ENCODE assay signal across 21 mouse cellular contexts in the genomic region with DNA sequence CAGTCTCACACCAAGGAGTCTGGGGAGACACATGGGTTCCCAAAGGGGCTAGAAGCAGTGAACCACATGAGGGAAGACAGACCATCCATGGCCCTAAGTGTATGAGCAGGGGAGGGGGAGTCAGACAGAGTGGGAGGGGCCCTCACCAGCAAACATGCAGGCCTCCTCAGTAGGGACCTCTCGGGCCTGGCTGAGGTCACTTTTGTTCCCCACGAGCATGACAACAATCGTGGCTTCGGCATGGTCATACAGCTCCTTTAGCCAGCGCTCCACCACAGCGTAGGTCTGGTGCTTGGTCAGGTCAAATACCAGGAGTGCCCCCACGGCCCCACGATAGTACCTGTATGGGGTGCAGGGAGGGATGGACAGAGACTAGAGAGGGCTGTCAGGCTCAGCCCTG. TPM values are rescaled to one million over a fixed set of nuclear protein-coding genes. Genes with fewer than 3 reads are reported as not detected.
DNase-seq lines count a peak whose midpoint lies in the region; ATAC-seq and TF ChIP-seq lines count a peak whose summit lies in the region.
"Had no signal": no experiment of that assay in that cellular context is flagged by ENCODE, and none has a peak within 500 bp of the region (broad histone marks: within the 10 kb centered on the region; RNA-seq: fewer than 3 reads in every experiment).

No protein-coding gene starts in this region.

- TF ChIP-seq CTCF in lung, postnatal 0 days (IDR thresholded peaks at IDR 0.05): no peak

- no peak for ATAC-seq in hindbrain, embryonic 13.5 days (ENCODE audit: low FRiP score)
- ATAC-seq in hindbrain, embryonic 14.5 days (ENCODE audit: low FRiP score): no peak
- ATAC-seq in lung, postnatal 0 days: no peak
- no peak for ATAC-seq in erythroid progenitor cell, adult 5-6 weeks (replicated peaks; ENCODE audit: low FRiP score, poor library complexity, severe bottlenecking)
- ATAC-seq: forebrain, postnatal 0 days; hindbrain, embryonic 16.5 days had no signal

- H3K27me3 ChIP-seq in hindbrain, embryonic 13.5 days: no peaks in the 10 kb centered on the region
- no peaks in the 10 kb centered on the region for H3K27me3 ChIP-seq in hindbrain, embryonic 14.5 days (ENCODE audit: control insufficient read depth, insufficient read depth, low read length)
- H3K27me3 ChIP-seq in lung, postnatal 0 days (replicated peaks; ENCODE audit: insufficient read depth, low read length): no peaks in the 10 kb centered on the region
- H3K27me3 ChIP-seq: embryonic facial prominence, embryonic 12.5 days; heart, embryonic 15.5 days had no signal

- TF ChIP-seq EP300 in lung, postnatal 0 days (IDR thresholded peaks at IDR 0.05): no peak

- no peak overlapping the region for H3K4me2 ChIP-seq in hindbrain, embryonic 13.5 days
- no peak overlapping the region for H3K4me2 ChIP-seq in hindbrain, embryonic 14.5 days (replicated peaks)
- H3K4me2 ChIP-seq in lung, postnatal 0 days (replicated peaks; ENCODE audit: low read depth, low read length): no peak overlapping the region
- H3K4me2 ChIP-seq: embryonic facial prominence, embryonic 12.5 days; heart, embryonic 11.5 days; heart, embryonic 15.5 days had no signal

- H3K9me3 ChIP-seq in hindbrain, embryonic 13.5 days: no peaks in the 10 kb centered on the region
- H3K9me3 ChIP-seq in hindbrain, embryonic 14.5 days (ENCODE audit: control insufficient read depth, low read length): no peaks in the 10 kb centered on the region
- no peaks in the 10 kb centered on the region for H3K9me3 ChIP-seq in lung, postnatal 0 days (ENCODE audit: low read length)
- H3K9me3 ChIP-seq: embryonic facial prominence, embryonic 12.5 days; heart, embryonic 15.5 days had no signal

- H3K27ac ChIP-seq in hindbrain, embryonic 13.5 days: peak overlapping the region; percentile 40
- no peak overlapping the region for H3K27ac ChIP-seq in hindbrain, embryonic 14.5 days
- no peak overlapping the region for H3K27ac ChIP-seq in lung, postnatal 0 days (ENCODE audit: low read length)
- H3K27ac ChIP-seq: heart, adult 2 months; heart, embryonic 15.5 days had no signal

- peaks cover 40% of the 10 kb centered on the region for H3K4me1 ChIP-seq in hindbrain, embryonic 13.5 days (replicated peaks)
- peaks cover 25% of the 10 kb centered on the region for H3K4me1 ChIP-seq in hindbrain, embryonic 14.5 days (replicated peaks; ENCODE audit: control insufficient read depth, insufficient read depth, low read length)
- H3K4me1 ChIP-seq in lung, postnatal 0 days (ENCODE audit: insufficient read depth, low read depth, low read length): no peaks in the 10 kb centered on the region

- DNase-seq in hindbrain, embryonic 14.5 days (ENCODE audit: low spot score): no peak
- DNase-seq in lung, postnatal 0 days (ENCODE audit: low spot score): peak; percentile 4
- DNase-seq in lung, postnatal 25 days (ENCODE audit: low spot score): no peak
- peak; percentile 10 for DNase-seq in thymus, postnatal 4 days
- DNase-seq in thymus, adult 18-20 months: no peak
- DNase-seq: adrenal gland, adult 2 months; adrenal gland, postnatal 25 days; cerebellum, adult 2 months; forebrain, postnatal 0 days; gastrocnemius, postnatal 14 days; heart, adult 2 months; heart, postnatal 14 days had no signal

- no peak overlapping the region; the same call in 1 of the 2 replicates for H3K9ac ChIP-seq in hindbrain, embryonic 13.5 days
- H3K9ac ChIP-seq in hindbrain, embryonic 14.5 days: no peak overlapping the region
- no peak overlapping the region for H3K9ac ChIP-seq in lung, postnatal 0 days (replicated peaks; ENCODE audit: low read depth)
- H3K9ac ChIP-seq: embryonic facial prominence, embryonic 12.5 days; forebrain, postnatal 0 days; heart, embryonic 15.5 days had no signal

- 79% methylated on average over 8 of the region's 8 CpGs for WGBS in hindbrain, embryonic 13.5 days
- 82% methylated on average over 8 of the region's 8 CpGs for WGBS in hindbrain, embryonic 14.5 days
- 75% methylated on average over 8 of the region's 8 CpGs for WGBS in lung, postnatal 0 days

- no peak overlapping the region for H3K4me3 ChIP-seq in hindbrain, embryonic 13.5 days
- no peak overlapping the region for H3K4me3 ChIP-seq in hindbrain, embryonic 14.5 days (replicated peaks; ENCODE audit: low read length)
- H3K4me3 ChIP-seq in lung, postnatal 0 days (ENCODE audit: low read depth, low read length): no peak overlapping the region
- H3K4me3 ChIP-seq: embryonic facial prominence, embryonic 12.5 days; heart, adult 2 months; heart, embryonic 15.5 days had no signal

- H3K36me3 ChIP-seq in hindbrain, embryonic 13.5 days: peaks cover 23% of the 10 kb centered on the region
- peaks cover 30% of the 10 kb centered on the region for H3K36me3 ChIP-seq in hindbrain, embryonic 14.5 days (replicated peaks; ENCODE audit: control insufficient read depth, insufficient read depth)
- H3K36me3 ChIP-seq in lung, postnatal 0 days (ENCODE audit: insufficient read depth, low read length): no peaks in the 10 kb centered on the region

RNA-seq across cellular contexts. Expression of gene Rab25, which starts 4.9 kb away (rescaled TPM):
- polyA plus RNA-seq in hindbrain, embryonic 13.5 days (2015; fragmentation: Nextera tagmentation; extraction: Ambion mirVana): not detected in 2 replicates
- polyA plus RNA-seq in hindbrain, embryonic 14.5 days (2014; fragmentation: Nextera tagmentation; extraction: Ambion mirVana): 0.20 TPM in 1 of 2 replicates, not detected in the other
- 61.4 and 61.8 TPM in 2 replicates for polyA plus RNA-seq in lung, postnatal 0 days (2015; fragmentation: Nextera tagmentation; extraction: Ambion mirVana)
- not detected in 2 replicates for total RNA-seq in erythroid progenitor cell, adult 5-6 weeks (2015; ENCODE audit: low replicate concordance)
- not detected in 2 replicates for total RNA-seq in erythroid progenitor cell, adult 5-6 weeks (2017; ENCODE audit: low replicate concordance)
- total RNA-seq: adrenal gland, adult 2 months; adrenal gland, postnatal 25 days; common myeloid progenitor, adult 5-6 weeks; forebrain, postnatal 0 days; gastrocnemius, adult 18-20 months; gastrocnemius, postnatal 14 days; heart, adult 2 months; hematopoietic stem cell, adult 5-6 weeks had no signal
- polyA plus RNA-seq: forebrain, postnatal 0 days; heart, embryonic 11.5 days; hindbrain, embryonic 16.5 days had no signal

RNA-seq across cellular contexts. Expression of gene Lamtor2, which starts 9.7 kb away (rescaled TPM):
- 179 and 182 TPM in 2 replicates for polyA plus RNA-seq in hindbrain, embryonic 13.5 days (2015; fragmentation: Nextera tagmentation; extraction: Ambion mirVana)
- 102 and 107 TPM in 2 replicates for polyA plus RNA-seq in hindbrain, embryonic 14.5 days (2014; fragmentation: Nextera tagmentation; extraction: Ambion mirVana)
- 138 and 143 TPM in 2 replicates for polyA plus RNA-seq in lung, postnatal 0 days (2015; fragmentation: Nextera tagmentation; extraction: Ambion mirVana)
- total RNA-seq in erythroid progenitor cell, adult 5-6 weeks (2015; ENCODE audit: low replicate concordance): 9.0 and 12.6 TPM in 2 replicates
- total RNA-seq in erythroid progenitor cell, adult 5-6 weeks (2017; ENCODE audit: low replicate concordance): 7.7 and 23.3 TPM in 2 replicates

RNA-seq across cellular contexts. Expression of gene Ubqln4, which starts 10.4 kb away (rescaled TPM):
- polyA plus RNA-seq in hindbrain, embryonic 13.5 days (2015; fragmentation: Nextera tagmentation; extraction: Ambion mirVana): 36.7 and 38.3 TPM in 2 replicates
- polyA plus RNA-seq in hindbrain, embryonic 14.5 days (2014; fragmentation: Nextera tagmentation; extraction: Ambion mirVana): 42.9 and 53.6 TPM in 2 replicates
- 18.4 and 22.6 TPM in 2 replicates for polyA plus RNA-seq in lung, postnatal 0 days (2015; fragmentation: Nextera tagmentation; extraction: Ambion mirVana)
- total RNA-seq in erythroid progenitor cell, adult 5-6 weeks (2015; ENCODE audit: low replicate concordance): 8.6 and 10.1 TPM in 2 replicates
- 6.3 and 7.6 TPM in 2 replicates for total RNA-seq in erythroid progenitor cell, adult 5-6 weeks (2017; ENCODE audit: low replicate concordance)

RNA-seq across cellular contexts. Expression of gene Mex3a, which starts 11.0 kb away (rescaled TPM):
- 38.9 and 40.0 TPM in 2 replicates for polyA plus RNA-seq in hindbrain, embryonic 13.5 days (2015; fragmentation: Nextera tagmentation; extraction: Ambion mirVana)
- 30.8 and 31.0 TPM in 2 replicates for polyA plus RNA-seq in hindbrain, embryonic 14.5 days (2014; fragmentation: Nextera tagmentation; extraction: Ambion mirVana)
- 2.6 and 3.4 TPM in 2 replicates for polyA plus RNA-seq in lung, postnatal 0 days (2015; fragmentation: Nextera tagmentation; extraction: Ambion mirVana)
- total RNA-seq in erythroid progenitor cell, adult 5-6 weeks (2015; ENCODE audit: low replicate concordance): 0.42 TPM in 1 of 2 replicates, not detected in the other
- 0.08 and 0.26 TPM in 2 replicates for total RNA-seq in erythroid progenitor cell, adult 5-6 weeks (2017; ENCODE audit: low replicate concordance)

RNA-seq across cellular contexts. Expression of gene Ssr2, which starts 32.5 kb away (rescaled TPM):
- 154 and 163 TPM in 2 replicates for polyA plus RNA-seq in hindbrain, embryonic 13.5 days (2015; fragmentation: Nextera tagmentation; extraction: Ambion mirVana)
- polyA plus RNA-seq in hindbrain, embryonic 14.5 days (2014; fragmentation: Nextera tagmentation; extraction: Ambion mirVana): 117 and 129 TPM in 2 replicates
- polyA plus RNA-seq in lung, postnatal 0 days (2015; fragmentation: Nextera tagmentation; extraction: Ambion mirVana): 306 and 384 TPM in 2 replicates
- total RNA-seq in erythroid progenitor cell, adult 5-6 weeks (2015; ENCODE audit: low replicate concordance): 97.7 and 101 TPM in 2 replicates
- 23.9 and 50.2 TPM in 2 replicates for total RNA-seq in erythroid progenitor cell, adult 5-6 weeks (2017; ENCODE audit: low replicate concordance)

Comparison
In these comparisons a context has a peak if more than half of its experiments do, and no peak if none do; other contexts are left out.
1. DNase-seq: peak in lung, postnatal 0 days (single experiment) and thymus, postnatal 4 days (single experiment); none in hindbrain, embryonic 14.5 days (single experiment), lung, postnatal 25 days (single experiment) and thymus, adult 18-20 months (0 of 2).
2. RNA of gene Rab25, which starts 4.9 kb away (polyA plus RNA-seq): 61.4 to 61.8 TPM in lung, postnatal 0 days; 0.20 TPM in hindbrain, embryonic 14.5 days and not detected in hindbrain, embryonic 13.5 days; every median in the first group is over 10 times any median in the second.